Mouse (Mus musculus) forebrain, embryonic 15.5 days (tissue): Measurements from ENCODE around the gene Cep250. TPM values are rescaled to one million over a fixed set of nuclear protein-coding genes. Genes with fewer than 3 reads are reported as not detected.

Source experiments
- ATAC-seq: fragments of 200-750 bp; cut with Nextera tagmentation; replicated peaks from 2 replicates; pipeline ENCODE4 v1.8.0; 2017; ENCODE audit warnings: mild to moderate bottlenecking, moderate TSS enrichment, moderate library complexity
- H3K27ac ChIP-seq: fragments of 300-500 bp; sonication (generic); replicated peaks from 2 replicates; pipeline ENCODE4 v1.5.1; 2015; ENCODE audit warnings: mild to moderate bottlenecking, inconsistent platforms
- H3K27me3 ChIP-seq: fragments of 300-500 bp; sonication (generic); 2 replicates; pipeline ENCODE4 v1.6.1; 2015; ENCODE audit warnings: inconsistent platforms
- H3K36me3 ChIP-seq: fragments of 300-500 bp; sonication (generic); 2 replicates; pipeline ENCODE4 v1.6.1; 2015; ENCODE audit warnings: mild to moderate bottlenecking, inconsistent platforms
- H3K4me1 ChIP-seq: fragments of 300-500 bp; sonication (generic); 2 replicates; pipeline ENCODE4 v1.6.1; 2015; ENCODE audit warnings: inconsistent platforms
- H3K4me2 ChIP-seq: fragments of 300-500 bp; sonication (generic); replicated peaks from 2 replicates; pipeline ENCODE4 v1.6.1; 2015; ENCODE audit warnings: mild to moderate bottlenecking, inconsistent platforms
- H3K4me3 ChIP-seq: fragments of 300-500 bp; sonication (generic); 2 replicates; pipeline ENCODE4 v1.5.1; 2015; ENCODE audit warnings: mild to moderate bottlenecking, inconsistent platforms
- H3K9ac ChIP-seq: fragments of 300-500 bp; sonication (generic); replicated peaks from 2 replicates; pipeline ENCODE4 v1.6.1; 2015; ENCODE audit warnings: mild to moderate bottlenecking, inconsistent platforms
- H3K9me3 ChIP-seq: fragments of 300-500 bp; sonication (generic); 2 replicates; pipeline ENCODE4 v1.6.1; 2016; ENCODE audit warnings: inconsistent platforms
- WGBS: fragments of 180-500 bp; shearing (Covaris S2); methylation state at CpG from one replicate; pipeline ENCODE4 v1.1.7; 2015; ENCODE audit warnings: mixed read lengths; 5-methylcytosine and 5-hydroxymethylcytosine counted together
- polyA plus RNA-seq: library from polyadenylated mRNA; unstranded; fragments of >200 nt; fragmentation: Nextera tagmentation; extraction: Ambion mirVana; gene quantifications from 2 replicates; pipeline ENCODE4 v1.2.1, GENCODE M21; 2015

Gene Cep250
- polyA plus RNA-seq, 1 experiment from 2014 or later = 18.9 TPM

- Histone ChIP-seq H3K9ac (no peak overlapping the region), H3K27me3 (no peaks in the 10 kb centered on the region), H3K27ac (no peak overlapping the region), H3K9me3 (no peaks in the 10 kb centered on the region), H3K4me2 (no peak overlapping the region), H3K4me1 (no peaks in the 10 kb centered on the region), H3K4me3 (no peak overlapping the region), H3K36me3 (peaks cover 85% of the 10 kb centered on the region)
- no peak for ATAC-seq
- 83% methylated on average over 14 of the region's 14 CpGs for WGBS
Observed at GRCm38 (mm10) chr2:155974087-155974731, 18.0 kb downstream of the Cep250 start.

GRCm38 (mm10) chr2:155979328-155979991, 23.2 kb downstream of the Cep250 start:
- Histone ChIP-seq H3K9me3 (no peaks in the 10 kb centered on the region), H3K4me1 (no peaks in the 10 kb centered on the region), H3K4me2 (no peak overlapping the region), H3K36me3 (peaks cover 92% of the 10 kb centered on the region), H3K4me3 (no peak overlapping the region), H3K27me3 (no peaks in the 10 kb centered on the region), H3K9ac (no peak overlapping the region), H3K27ac (no peak overlapping the region)
- 87% methylated on average over 5 of the region's 5 CpGs for WGBS
- ATAC-seq = no peak

GRCm38 (mm10) chr2:155985776-155986175, 29.5 kb downstream of the Cep250 start:
- Histone ChIP-seq H3K9ac (no peak overlapping the region), H3K36me3 (peaks cover 99% of the 10 kb centered on the region), H3K4me1 (no peaks in the 10 kb centered on the region), H3K27ac (no peak overlapping the region), H3K9me3 (no peaks in the 10 kb centered on the region), H3K4me3 (no peak overlapping the region), H3K27me3 (no peaks in the 10 kb centered on the region), H3K4me2 (no peak overlapping the region)
- WGBS = 92% methylated on average over 7 of the region's 7 CpGs
- ATAC-seq = no peak

GRCm38 (mm10) chr2:155987131-155987530, 30.9 kb downstream of the Cep250 start:
- no peaks in the 10 kb centered on the region for H3K9me3 ChIP-seq
- H3K4me3 ChIP-seq = no peak overlapping the region
- ATAC-seq = no peak
- H3K36me3 ChIP-seq = peaks cover 99% of the 10 kb centered on the region
- no peak overlapping the region for H3K4me2 ChIP-seq
- H3K9ac ChIP-seq = no peak overlapping the region
- no peaks in the 10 kb centered on the region for H3K27me3 ChIP-seq
- WGBS = 98% methylated on average over 6 of the region's 6 CpGs
- H3K27ac ChIP-seq = no peak overlapping the region
- H3K4me1 ChIP-seq = no peaks in the 10 kb centered on the region

GRCm38 (mm10) chr2:155989085-155989484, 32.8 kb downstream of the Cep250 start:
- Histone ChIP-seq H3K4me2 (no peak overlapping the region), H3K27me3 (no peaks in the 10 kb centered on the region), H3K9ac (no peak overlapping the region), H3K36me3 (peaks cover 95% of the 10 kb centered on the region), H3K4me3 (no peak overlapping the region), H3K9me3 (no peaks in the 10 kb centered on the region), H3K27ac (no peak overlapping the region), H3K4me1 (no peaks in the 10 kb centered on the region)
- 80% methylated on average over 4 of the region's 4 CpGs for WGBS
- ATAC-seq = no peak

GRCm38 (mm10) chr2:155991151-155991550, 34.9 kb downstream of the Cep250 start:
- no peak overlapping the region for H3K27ac ChIP-seq

GRCm38 (mm10) chr2:155991863-155992321, 35.6 kb downstream of the Cep250 start:
- H3K27ac ChIP-seq = no peak overlapping the region
- H3K36me3 ChIP-seq = peaks cover 95% of the 10 kb centered on the region
- no peak overlapping the region for H3K4me3 ChIP-seq
- WGBS = 70% methylated on average over 14 of the region's 14 CpGs
- H3K27me3 ChIP-seq = no peaks in the 10 kb centered on the region
- no peaks in the 10 kb centered on the region for H3K4me1 ChIP-seq
- H3K9ac ChIP-seq = no peak overlapping the region
- no peak overlapping the region for H3K4me2 ChIP-seq
- H3K9me3 ChIP-seq = no peaks in the 10 kb centered on the region
- no peak for ATAC-seq

More at GRCm38 (mm10) chr2:155991151-155991550, 34.9 kb downstream of the Cep250 start:
- ATAC-seq = no peak
- Histone ChIP-seq H3K36me3 (peaks cover 95% of the 10 kb centered on the region), H3K27me3 (no peaks in the 10 kb centered on the region), H3K4me2 (no peak overlapping the region), H3K4me3 (no peak overlapping the region), H3K9me3 (no peaks in the 10 kb centered on the region), H3K9ac (no peak overlapping the region), H3K4me1 (no peaks in the 10 kb centered on the region)
- 97% methylated on average over 10 of the region's 10 CpGs for WGBS

- 87% methylated on average over 4 of the region's 4 CpGs for WGBS
- no peak for ATAC-seq
- H3K9ac ChIP-seq = no peak overlapping the region
Observed at GRCm38 (mm10) chr2:156005393-156005792, 49.1 kb downstream of the Cep250 start.

GRCm38 (mm10) chr2:156007888-156008532, 51.8 kb downstream of the Cep250 start, which contains the start of the genes 6430550D23Rik and Ergic3:
6430550D23Rik (minus strand) TSS chr2:156007977.
Ergic3 (plus strand) TSS chr2:156008045.
- no peaks in the 10 kb centered on the region for H3K27me3 ChIP-seq
- peak within 1 kb of the TSS; percentile 78 for H3K4me3 ChIP-seq
- peak within 1 kb of the TSS; percentile 80 for H3K9ac ChIP-seq
- no peaks in the 10 kb centered on the region for H3K9me3 ChIP-seq
- peaks cover 31% of the 10 kb centered on the region for H3K36me3 ChIP-seq
- peak within 1 kb of the TSS; percentile 67 for H3K4me2 ChIP-seq
- WGBS = under 1% methylated on average over 45 of the region's 45 CpGs
- peak within 1 kb of the TSS; percentile 77 for H3K27ac ChIP-seq
- peaks cover 12% of the 10 kb centered on the region for H3K4me1 ChIP-seq
- ATAC-seq = peak; percentile 99

More at GRCm38 (mm10) chr2:156005393-156005792, 49.1 kb downstream of the Cep250 start:
- Histone ChIP-seq H3K27ac (no peak overlapping the region), H3K4me3 (no peak overlapping the region), H3K27me3 (no peaks in the 10 kb centered on the region), H3K4me1 (peaks cover 12% of the 10 kb centered on the region), H3K9me3 (no peaks in the 10 kb centered on the region), H3K36me3 (peaks cover 8% of the 10 kb centered on the region), H3K4me2 (no peak overlapping the region)

GRCm38 (mm10) chr2:156018106-156018505, 61.8 kb downstream of the Cep250 start:
- Histone ChIP-seq H3K9me3 (no peaks in the 10 kb centered on the region), H3K4me3 (no peak overlapping the region), H3K9ac (no peak overlapping the region), H3K36me3 (peaks cover 72% of the 10 kb centered on the region), H3K4me2 (no peak overlapping the region), H3K27me3 (no peaks in the 10 kb centered on the region), H3K27ac (no peak overlapping the region), H3K4me1 (no peaks in the 10 kb centered on the region)
- no peak for ATAC-seq
- WGBS = 88% methylated on average over 3 of the region's 3 CpGs

GRCm38 (mm10) chr2:156021219-156021618, 65.0 kb downstream of the Cep250 start:
- Histone ChIP-seq H3K36me3 (peaks cover 41% of the 10 kb centered on the region), H3K4me2 (no peak overlapping the region), H3K4me3 (no peak overlapping the region), H3K9ac (no peak overlapping the region), H3K27ac (no peak overlapping the region), H3K9me3 (no peaks in the 10 kb centered on the region), H3K4me1 (no peaks in the 10 kb centered on the region), H3K27me3 (no peaks in the 10 kb centered on the region)
- WGBS = 91% methylated on average over 8 of the region's 8 CpGs
- ATAC-seq = no peak

GRCm38 (mm10) chr2:156021765-156022164, 65.5 kb downstream of the Cep250 start:
- no peak overlapping the region for H3K4me3 ChIP-seq
- H3K4me2 ChIP-seq = no peak overlapping the region
- H3K36me3 ChIP-seq = peaks cover 35% of the 10 kb centered on the region
- H3K9me3 ChIP-seq = no peaks in the 10 kb centered on the region
- H3K27ac ChIP-seq = no peak overlapping the region
- no peak overlapping the region for H3K9ac ChIP-seq
- ATAC-seq = no peak
- H3K27me3 ChIP-seq = no peaks in the 10 kb centered on the region
- 89% methylated on average over 2 of the region's 2 CpGs for WGBS
- no peaks in the 10 kb centered on the region for H3K4me1 ChIP-seq
